Mouse (Mus musculus) heart, postnatal 4 days (tissue): Measurements from ENCODE around the gene Tinagl1. TPM values are rescaled to one million over a fixed set of nuclear protein-coding genes. Genes with fewer than 3 reads are reported as not detected.

Experiments
- DNase-seq: peaks from one replicate; pipeline ENCODE4 v3.0.0; 2021
- total RNA-seq, 2 experiments: library from RNA; stranded (reverse); gene quantifications; 2 replicates each; pipeline ENCODE4 v1.2.3; 2021

Tinagl1 gene
- total RNA-seq: 10 to 100 TPM; 68.9 to 69.4 TPM

DNA sequence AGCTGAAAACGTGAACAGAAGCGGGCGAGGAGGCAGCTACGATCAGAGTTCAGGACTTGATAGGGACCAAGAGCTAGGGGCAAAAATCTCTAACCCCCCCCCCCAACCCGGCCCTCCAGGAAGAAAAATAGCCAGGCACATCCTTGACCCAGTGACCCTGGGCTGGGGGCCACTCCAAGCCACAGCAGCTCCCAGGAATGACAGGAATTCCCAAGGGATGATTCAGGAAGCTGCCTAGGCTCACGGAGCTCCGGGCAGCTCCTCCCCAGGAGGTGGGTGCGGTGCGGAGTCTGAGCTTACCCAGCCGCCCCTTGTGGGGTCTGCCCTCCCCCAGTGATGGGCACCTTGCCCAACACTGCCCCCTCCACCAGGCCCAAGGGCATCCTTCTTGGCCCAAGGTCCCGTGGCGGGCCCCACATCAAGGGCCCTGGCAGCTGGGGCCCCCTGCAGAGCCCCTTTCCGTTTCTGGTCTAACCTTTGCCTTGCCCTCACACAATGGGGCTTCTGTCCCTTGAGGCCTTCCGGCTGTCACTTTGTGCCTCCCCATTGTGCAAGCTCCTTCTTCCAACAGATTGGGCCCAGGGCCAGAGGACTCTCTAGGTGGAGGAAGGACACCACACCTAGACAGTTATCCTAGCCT, at the start of gene Tinagl1:
TSS of gene Tinagl1 (minus strand) at position 51 of the 640 bp plus-strand sequence.
- DNase-seq: peak; percentile 53

GRCm38 (mm10) chr4:130224071-130224470, 49.1 kb upstream of the Tinagl1 start:
- no peak for DNase-seq

DNA sequence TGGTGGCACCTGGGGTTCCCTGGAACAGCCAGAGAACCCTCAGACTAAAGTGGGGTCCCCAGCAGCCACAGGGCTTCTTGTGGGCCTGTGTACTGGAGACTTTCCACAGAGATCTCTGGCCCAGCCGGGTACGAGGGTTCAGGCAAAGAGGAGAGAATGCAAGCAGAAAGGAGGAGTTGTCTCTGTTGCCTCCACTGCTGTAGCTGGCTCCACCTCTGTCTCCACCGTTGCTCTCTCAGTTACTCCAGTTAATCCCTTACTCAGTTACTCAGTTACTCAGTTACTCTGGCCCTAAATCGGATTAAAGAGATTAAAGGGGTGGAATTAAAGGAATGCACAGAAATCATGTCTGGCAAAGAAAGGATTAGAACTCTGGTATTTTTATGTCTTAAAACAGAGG, 47.3 kb upstream of the Tinagl1 start, which contains the start of gene Gm853:
TSS of gene Gm853 (minus strand) at position 223 of the 400 bp plus-strand sequence.
- DNase-seq: no peak

GRCm38 (mm10) chr4:130220176-130220575, 45.3 kb upstream of the Tinagl1 start:
- DNase-seq: no peak

- no peak for DNase-seq
These were observed 40.5 kb upstream of the Tinagl1 start for GRCm38 (mm10) chr4:130215392-130215791.

DNA sequence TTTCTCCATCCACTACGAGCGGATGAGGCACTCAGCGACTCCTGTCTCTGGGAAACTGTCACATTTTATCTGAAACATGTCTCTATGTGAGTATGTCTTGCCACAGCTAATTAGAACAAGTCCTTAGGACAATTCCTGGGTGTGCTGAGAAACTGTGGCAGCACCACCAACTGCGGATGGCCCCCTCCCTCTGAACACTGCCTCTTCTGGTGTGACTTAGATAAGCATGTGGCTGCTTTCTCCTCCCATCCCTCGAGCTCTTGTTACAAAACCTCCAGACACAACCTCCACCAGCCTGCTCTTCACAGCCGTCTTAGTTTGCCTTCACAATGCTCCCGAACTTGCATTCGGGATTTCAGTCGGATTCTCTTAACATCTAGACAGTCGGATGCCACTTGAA, 38.9 kb upstream of the Tinagl1 start:
- DNase-seq: no peak

DNA sequence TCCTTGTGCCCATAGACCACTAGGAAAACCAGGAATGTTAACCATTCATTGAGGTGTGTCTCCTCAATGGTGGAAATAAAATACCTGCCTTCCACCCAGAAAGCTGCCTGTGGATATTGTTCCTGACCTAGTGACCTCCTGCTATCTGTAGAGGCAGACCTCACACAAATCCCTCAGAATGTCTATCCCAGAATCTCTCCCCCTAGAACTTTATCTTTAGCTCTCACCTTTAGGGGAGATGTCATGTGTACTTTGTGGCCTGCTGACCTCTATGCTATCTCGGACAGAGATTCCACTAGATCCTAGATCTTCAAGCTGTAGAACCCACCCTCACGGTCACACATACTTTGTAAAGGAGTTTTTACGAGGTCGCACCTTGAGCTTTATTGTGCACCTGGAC, 38.3 kb upstream of the Tinagl1 start:
- no peak for DNase-seq

DNA sequence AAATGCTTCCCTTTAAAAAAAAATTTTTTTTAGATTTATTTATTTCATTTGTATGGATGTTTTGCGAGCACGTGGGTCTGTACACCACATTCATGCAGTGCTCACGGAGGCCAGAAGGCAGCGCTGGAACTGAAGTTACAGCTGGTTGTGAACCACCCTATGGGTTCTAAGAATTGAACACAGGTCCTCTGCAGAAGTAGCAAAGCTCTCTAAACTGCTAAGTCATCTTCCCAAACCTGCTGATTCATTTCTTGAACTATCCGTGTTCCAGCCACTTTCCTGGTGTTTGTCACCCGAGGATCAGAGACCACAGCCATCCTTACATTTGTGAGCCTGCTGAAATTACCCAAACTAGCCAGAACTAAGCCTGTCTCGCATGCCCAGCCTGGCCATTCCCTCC, 37.5 kb upstream of the Tinagl1 start:
- DNase-seq: no peak

DNA sequence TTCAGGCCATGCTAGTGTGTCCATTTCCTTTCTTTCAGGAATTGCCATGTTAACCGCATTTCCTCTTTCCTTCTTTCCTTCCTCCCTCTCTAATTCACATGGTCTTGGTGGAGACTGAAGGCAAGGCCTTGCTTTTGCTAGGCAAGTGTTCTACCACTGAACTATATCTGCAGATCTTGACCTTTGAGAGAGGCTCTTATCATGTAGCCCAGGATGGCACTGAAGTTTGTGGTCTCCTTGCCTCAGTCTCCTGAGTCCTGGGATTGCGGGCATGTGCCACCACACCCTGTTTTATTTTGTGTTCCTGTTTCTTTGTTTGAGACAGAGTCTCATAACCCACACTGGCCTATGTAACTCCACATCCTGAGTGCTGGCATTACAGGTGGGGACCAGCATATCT, 36.9 kb upstream of the Tinagl1 start:
- DNase-seq: no peak

DNA sequence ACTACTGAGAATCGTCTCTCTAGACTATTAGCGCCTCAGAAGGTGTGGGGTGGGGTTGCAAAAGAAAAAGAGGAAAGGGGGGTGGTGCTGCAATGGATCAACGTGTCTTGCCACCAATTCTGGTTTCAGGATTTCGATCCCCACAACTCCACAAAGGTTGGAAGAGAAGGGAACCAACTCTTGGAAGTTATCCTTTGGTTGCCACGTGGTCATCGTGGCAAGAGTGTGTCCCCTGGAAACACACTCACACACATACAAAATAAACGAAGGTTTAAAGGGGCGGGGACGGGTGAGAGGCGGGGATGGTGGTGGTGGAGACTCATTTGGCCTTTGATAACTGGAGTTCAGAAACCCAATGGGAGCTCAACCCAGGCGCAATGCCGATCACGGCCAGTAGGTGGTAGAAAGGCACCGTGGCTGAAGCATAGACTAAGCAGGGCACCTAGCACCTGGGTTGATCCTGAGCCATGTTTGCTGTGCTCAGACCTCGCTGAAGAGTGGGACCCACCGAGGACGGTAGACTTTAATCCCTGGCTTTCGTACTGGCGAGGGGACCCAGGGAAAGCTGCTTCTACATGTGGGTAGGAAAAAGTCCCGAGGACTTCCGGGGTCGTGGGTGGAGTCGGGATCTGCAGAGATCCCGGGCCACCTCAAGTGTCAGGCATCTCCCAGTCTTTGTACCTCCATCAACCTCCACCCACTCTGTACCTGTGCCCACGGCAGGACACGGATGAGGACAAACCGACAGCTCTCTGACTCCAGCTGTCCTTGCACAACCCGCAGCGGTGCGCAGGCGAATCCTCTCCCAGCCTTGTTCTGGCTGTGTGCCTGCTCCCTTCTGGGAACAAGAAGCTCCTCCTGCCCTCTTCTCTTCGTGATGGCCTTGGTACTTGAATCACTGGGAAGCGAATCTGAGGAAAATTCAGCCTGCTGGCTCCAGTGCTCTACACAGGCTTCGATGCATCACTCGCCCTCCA, 24.1 kb upstream of the Tinagl1 start:
- peak; percentile 93 for DNase-seq

DNA sequence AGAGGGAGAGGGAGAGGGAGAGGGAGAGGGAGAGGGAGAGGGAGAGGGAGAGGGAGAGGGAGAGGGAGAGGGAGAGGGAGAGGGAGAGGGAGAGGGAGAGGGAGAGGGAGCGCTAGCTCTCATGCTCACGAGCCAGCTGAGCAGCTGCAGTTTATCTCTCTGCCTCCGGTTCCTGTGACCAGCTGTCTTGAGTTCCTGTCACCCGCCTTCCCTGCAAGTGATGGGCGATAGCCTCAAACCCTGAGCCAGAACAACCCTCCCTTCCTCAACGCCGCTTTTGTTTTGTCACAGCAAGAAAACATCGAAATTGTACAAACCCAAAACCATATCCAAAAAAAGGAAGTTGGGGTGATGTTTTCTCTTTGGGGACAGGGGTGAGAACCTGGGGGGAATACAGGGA, 21.6 kb upstream of the Tinagl1 start:
- no peak for DNase-seq

GRCm38 (mm10) chr4:130195924-130196323, 21.0 kb upstream of the Tinagl1 start:
- DNase-seq: no peak

- no peak for DNase-seq
These were observed 17.3 kb upstream of the Tinagl1 start for GRCm38 (mm10) chr4:130192266-130192665.

DNA sequence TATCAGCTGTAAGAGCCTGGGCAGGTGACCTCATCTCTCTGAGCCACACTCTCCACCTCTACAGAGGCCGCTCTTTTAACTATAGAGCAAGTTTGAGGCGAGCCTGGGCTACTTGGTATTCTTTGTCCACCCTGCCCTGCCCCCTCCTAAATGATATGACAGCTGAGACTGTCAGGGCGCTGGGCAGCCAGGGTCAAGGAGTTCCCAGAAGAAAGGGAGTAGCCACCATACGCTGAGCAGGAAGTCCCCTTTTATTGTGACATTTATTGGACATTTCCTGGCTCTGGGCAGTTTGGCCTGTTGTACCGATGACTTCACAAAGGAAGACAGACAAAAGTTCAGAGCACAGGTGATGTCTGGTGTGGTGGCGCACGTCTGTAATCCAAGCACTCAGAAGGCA, 14.7 kb upstream of the Tinagl1 start:
- DNase-seq: no peak

GRCm38 (mm10) chr4:130188806-130189297, 13.9 kb upstream of the Tinagl1 start:
- DNase-seq: peak; percentile 92

- DNase-seq: no peak
These were observed 12.0 kb upstream of the Tinagl1 start for GRCm38 (mm10) chr4:130186891-130187290.

DNA sequence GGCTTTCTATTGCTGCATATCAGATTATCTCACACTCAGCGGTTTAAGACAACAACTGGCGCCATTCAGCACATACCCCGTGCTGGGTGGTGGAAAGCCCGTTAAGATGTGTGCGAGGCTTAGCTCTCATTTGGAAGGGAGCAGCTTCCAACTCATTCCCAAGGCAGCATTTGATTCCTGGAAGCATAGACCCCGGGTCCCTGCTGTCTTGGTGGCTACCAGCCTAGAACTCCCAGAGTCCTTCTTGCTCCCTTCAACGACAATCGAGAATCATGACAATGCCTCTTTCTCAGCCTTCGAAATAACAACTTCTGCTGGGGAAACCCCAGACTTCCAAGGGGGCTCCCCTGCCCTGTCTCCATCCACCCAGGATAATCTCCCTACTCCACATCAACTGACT, 11.5 kb upstream of the Tinagl1 start:
- DNase-seq: no peak

DNA sequence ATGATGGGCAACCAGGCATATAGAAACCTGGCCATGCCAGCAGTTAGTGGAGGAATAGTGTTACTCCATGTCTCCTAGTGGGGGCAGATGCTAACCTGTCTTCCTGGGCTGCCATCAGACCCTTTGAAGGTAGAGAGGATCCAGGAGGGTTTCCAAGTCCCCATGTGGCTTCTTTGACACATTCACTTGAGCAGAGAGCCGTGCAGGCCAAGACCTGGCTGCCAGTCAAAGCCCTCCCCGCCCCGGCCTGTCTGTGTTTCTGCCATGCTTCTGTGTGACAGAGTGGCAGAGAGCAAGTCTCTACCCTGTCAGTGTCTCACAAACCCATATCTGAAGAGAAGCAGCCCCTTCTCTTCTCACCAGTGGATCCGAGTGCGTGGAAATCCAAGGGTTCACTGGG, 9.0 kb upstream of the Tinagl1 start:
- DNase-seq: no peak

DNA sequence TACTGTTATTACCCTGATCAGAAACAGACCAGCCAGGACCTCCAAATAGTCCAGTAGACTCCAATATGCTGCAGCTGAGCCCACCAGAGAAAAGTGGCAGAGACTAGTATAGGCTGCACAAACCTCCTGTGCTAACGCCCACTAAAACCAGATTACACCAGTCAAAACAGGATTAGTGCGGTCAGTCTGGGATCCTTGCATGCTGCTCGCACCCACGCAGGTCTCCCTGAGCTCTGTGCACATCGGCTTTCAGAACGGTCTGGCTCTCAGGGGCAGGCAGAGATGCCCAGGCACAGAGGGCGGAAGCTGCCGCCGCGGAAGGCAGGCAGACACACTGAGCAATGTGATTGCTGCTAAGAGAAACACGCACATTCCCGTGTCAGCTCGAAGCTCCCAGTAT, 8.1 kb upstream of the Tinagl1 start:
- no peak for DNase-seq

GRCm38 (mm10) chr4:130181886-130182285, 7.0 kb upstream of the Tinagl1 start:
- peak; percentile 72 for DNase-seq

GRCm38 (mm10) chr4:130180909-130181602, 6.1 kb upstream of the Tinagl1 start:
- no peak for DNase-seq

- DNase-seq: no peak
These were observed 5.0 kb upstream of the Tinagl1 start for GRCm38 (mm10) chr4:130179876-130180275.

- DNase-seq: no peak
These were observed 2.6 kb upstream of the Tinagl1 start for GRCm38 (mm10) chr4:130177536-130177935.
